Mouse (Mus musculus) G1E (cell line): ENCODE results near the gene Srd5a3. TPM values are rescaled to one million over a fixed set of nuclear protein-coding genes. Genes with fewer than 3 reads are reported as not detected.

ENCODE experiments used
- ATAC-seq: 2 replicates; pipeline ENCODE4 v1.8.0; 2016; ENCODE audit warnings: mild to moderate bottlenecking; ENCODE audit not compliant: insufficient number of reproducible peaks, poor library complexity, low FRiP score, severe bottlenecking; ENCODE audit errors: extremely low read depth
- DNase-seq: peaks from one replicate; pipeline ENCODE4 v3.0.0; 2012; ENCODE audit warnings: low spot score
- H3K27me3 ChIP-seq: 2 replicates; pipeline ENCODE4 v1.6.1; 2012; ENCODE audit warnings: mild to moderate bottlenecking, low read length, inconsistent platforms; ENCODE audit not compliant: insufficient read depth
- H3K36me3 ChIP-seq: replicated peaks from 2 replicates; pipeline ENCODE3; 2012; ENCODE audit warnings: mild to moderate bottlenecking, inconsistent platforms
- H3K4me1 ChIP-seq: 2 replicates; pipeline ENCODE4 v1.6.1; 2012; ENCODE audit warnings: low read depth, low read length, inconsistent platforms, mixed read lengths; ENCODE audit not compliant: insufficient read depth
- H3K4me3 ChIP-seq: 2 replicates; pipeline ENCODE4 v1.5.1; 2012; ENCODE audit warnings: low read depth, mild to moderate bottlenecking, inconsistent platforms, low read length, moderate library complexity, mixed read lengths
- H3K9me3 ChIP-seq: replicated peaks from 2 replicates; pipeline ENCODE4 v1.6.1; 2012; ENCODE audit warnings: inconsistent platforms
- CTCF ChIP-seq: IDR thresholded peaks from 2 replicates; pipeline ENCODE4 v1.5.1; 2012; ENCODE audit warnings: low read depth, low read length, inconsistent platforms, mixed read lengths
- GATA1 ChIP-seq: IDR thresholded peaks from 2 replicates; pipeline ENCODE4 v1.6.1; 2012; ENCODE audit warnings: borderline replicate concordance, low read length, inconsistent platforms, mixed read lengths
- GATA2 ChIP-seq: IDR thresholded peaks from 2 replicates; pipeline ENCODE4 v1.6.1; 2012; ENCODE audit warnings: low read depth, low read length, inconsistent platforms, borderline replicate concordance
- POLR2AphosphoS5 ChIP-seq: IDR thresholded peaks from 2 replicates; pipeline ENCODE4 v1.6.1; 2012; ENCODE audit warnings: low read depth, low read length, inconsistent platforms; ENCODE audit not compliant: insufficient replicate concordance
- TAL1 ChIP-seq: conservative IDR thresholded peaks from 2 replicates; pipeline ENCODE4 v1.6.1; 2012; ENCODE audit warnings: low read depth, low read length, inconsistent platforms, mixed read lengths
- polyA plus RNA-seq: library from polyadenylated mRNA; stranded (reverse); fragments of >175 nt; gene quantifications from 2 replicates; pipeline ENCODE4 v1.2.3, GENCODE M21; 2012
- total RNA-seq, 2 experiments: library from RNA; stranded (forward) in 1 of 2; stranded (reverse) in 1 of 2; fragments of 200-1000 nt in 1 of 2; fragments of >200 nt in 1 of 2; fragmentation: Nextera tagmentation in 1 of 2; gene quantifications; 2 replicates each; pipeline ENCODE4 v1.2.3; 2014 to 2017

Srd5a3 gene
- total and polyA plus RNA-seq, 3 experiments: 45.4 to 58.4 (median 52.2) TPM

DNA sequence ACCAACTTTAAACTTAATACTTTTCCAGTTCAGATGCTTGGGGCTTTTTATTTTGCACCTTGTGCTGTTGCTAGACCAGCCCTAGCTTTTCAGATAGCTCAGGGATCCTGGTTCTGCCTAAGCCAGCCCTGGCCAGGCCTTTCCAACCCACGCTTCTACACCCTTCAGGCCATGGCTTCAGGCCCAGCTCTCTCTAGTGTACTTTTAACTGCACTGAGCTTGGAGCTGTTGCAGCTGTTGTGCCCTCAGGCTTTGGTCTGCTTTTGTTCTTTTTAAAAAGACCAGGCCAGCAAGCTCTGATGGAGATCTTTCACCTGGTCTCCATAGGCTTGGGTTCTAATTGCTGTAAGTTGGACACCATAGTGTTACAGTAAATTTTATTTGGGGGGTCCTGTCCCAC is 4.4 kb upstream of the Srd5a3 start:
- Histone ChIP-seq H3K4me3 (no peak overlapping the region), H3K36me3 (no peaks in the 10 kb centered on the region), H3K27me3 (no peaks in the 10 kb centered on the region), H3K4me1 (peaks cover 37% of the 10 kb centered on the region), H3K9me3 (no peaks in the 10 kb centered on the region)
- TF ChIP-seq GATA1 (no peak), GATA2 (no peak), CTCF (no peak), POLR2AphosphoS5 (no peak), TAL1 (no peak)
- no peak for ATAC-seq
- no peak for DNase-seq

DNA sequence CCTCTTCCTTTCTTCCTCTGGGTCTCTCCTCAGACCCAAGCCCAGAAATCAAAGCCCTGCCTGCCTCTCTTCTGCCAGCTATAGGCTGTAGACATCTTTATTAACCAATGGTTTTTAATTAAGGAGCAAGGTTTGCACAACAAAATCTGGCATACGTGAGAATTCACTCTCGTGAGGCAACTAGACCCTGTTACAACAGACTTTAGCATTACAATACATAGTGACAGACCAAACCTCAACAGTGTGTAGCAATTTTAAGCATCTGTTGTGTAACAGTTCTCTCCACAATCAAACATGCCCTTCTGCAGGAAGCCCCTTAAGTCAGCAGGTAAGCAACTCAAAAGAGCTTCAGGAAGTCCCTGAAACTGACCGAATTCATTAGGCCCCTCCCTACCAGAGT is 3.8 kb upstream of the Srd5a3 start:
- H3K36me3 ChIP-seq: no peaks in the 10 kb centered on the region
- H3K4me1 ChIP-seq: peaks cover 40% of the 10 kb centered on the region
- TF ChIP-seq GATA1 (no peak), CTCF (no peak), TAL1 (no peak), POLR2AphosphoS5 (no peak), GATA2 (no peak)
- DNase-seq: no peak
- no peaks in the 10 kb centered on the region for H3K27me3 ChIP-seq
- H3K9me3 ChIP-seq: no peaks in the 10 kb centered on the region
- H3K4me3 ChIP-seq: no peak overlapping the region
- no peak for ATAC-seq

DNA sequence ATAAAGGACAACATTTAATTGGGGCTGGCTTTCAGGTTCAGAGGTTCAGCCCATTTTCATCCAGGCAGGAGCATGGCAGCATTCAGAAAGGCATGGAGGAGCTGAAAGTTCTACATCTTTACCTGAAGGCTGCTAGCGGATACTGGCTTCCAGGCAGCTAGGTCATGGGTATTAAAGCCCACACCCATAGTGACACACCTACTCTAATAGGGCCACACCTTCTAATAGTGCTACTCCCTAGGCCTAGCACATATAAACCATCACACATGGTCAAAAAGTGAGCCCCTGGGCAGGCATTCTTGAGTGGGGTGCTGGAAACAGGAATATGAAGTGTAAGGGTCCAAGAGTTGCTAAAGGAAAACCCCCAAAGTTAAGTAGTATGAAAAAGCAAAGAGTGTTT is 2.5 kb upstream of the Srd5a3 start:
- peaks cover 5% of the 10 kb centered on the region for H3K36me3 ChIP-seq
- TF ChIP-seq CTCF (no peak), TAL1 (no peak), GATA2 (no peak), GATA1 (no peak), POLR2AphosphoS5 (no peak)
- DNase-seq (no peak), ATAC-seq (no peak)
- H3K4me3 ChIP-seq: no peak overlapping the region
- H3K9me3 ChIP-seq: no peaks in the 10 kb centered on the region
- peaks cover 37% of the 10 kb centered on the region for H3K4me1 ChIP-seq
- no peaks in the 10 kb centered on the region for H3K27me3 ChIP-seq

- TF ChIP-seq CTCF (no peak), GATA1 (no peak), POLR2AphosphoS5 (no peak), GATA2 (no peak), TAL1 (no peak)
- Histone ChIP-seq H3K27me3 (no peaks in the 10 kb centered on the region), H3K4me3 (peak overlapping the region; percentile 33; the same call in 1 of the 2 replicates), H3K4me1 (peaks cover 37% of the 10 kb centered on the region), H3K9me3 (no peaks in the 10 kb centered on the region), H3K36me3 (peaks cover 8% of the 10 kb centered on the region)
- ATAC-seq: no peak
- DNase-seq: peak; percentile 19
Measured at GRCm38 (mm10) chr5:76138071-76138470, 2.0 kb upstream of the Srd5a3 start.

GRCm38 (mm10) chr5:76138512-76138911 is 1.6 kb upstream of the Srd5a3 start:
- Histone ChIP-seq H3K4me1 (peaks cover 41% of the 10 kb centered on the region), H3K4me3 (peak overlapping the region; percentile 33; the same call in 1 of the 2 replicates), H3K36me3 (peaks cover 12% of the 10 kb centered on the region), H3K27me3 (no peaks in the 10 kb centered on the region), H3K9me3 (no peaks in the 10 kb centered on the region)
- ATAC-seq (no peak), DNase-seq (no peak)
- TF ChIP-seq TAL1: no peak
- no peak for TF ChIP-seq POLR2AphosphoS5
- TF ChIP-seq GATA2: no peak
- no peak for TF ChIP-seq CTCF
- TF ChIP-seq GATA1: no peak

DNA sequence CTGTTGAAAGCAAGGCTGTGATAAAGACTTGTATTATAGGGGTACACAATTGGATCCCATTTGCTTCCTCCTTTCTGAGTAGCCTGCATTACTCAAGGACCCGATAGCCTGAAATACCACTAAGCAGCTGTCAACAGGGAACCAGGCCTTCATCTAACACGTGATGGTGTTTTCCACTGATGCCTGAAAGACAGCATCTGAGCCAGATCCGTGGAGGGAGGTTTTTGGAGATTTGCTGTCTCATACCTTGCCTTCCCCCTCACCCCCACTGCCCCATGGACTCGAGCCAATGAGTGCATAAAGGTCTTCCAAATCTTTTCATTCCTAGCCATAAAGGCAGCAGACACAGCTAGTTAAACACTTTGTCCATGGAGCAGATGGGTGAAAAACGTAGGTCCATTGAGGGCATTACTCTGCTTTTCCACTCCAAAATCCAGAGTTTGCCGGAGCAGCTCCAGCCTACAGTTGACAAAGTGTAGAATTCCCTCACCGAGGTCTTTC is 850 bp upstream of the Srd5a3 start:
- peak overlapping the region; percentile 81; the same call in 1 of the 2 replicates for H3K4me3 ChIP-seq
- no peak for DNase-seq
- TF ChIP-seq POLR2AphosphoS5 (no peak), GATA1 (no peak), CTCF (no peak), TAL1 (no peak), GATA2 (no peak)

More for the DNA sequence above, 850 bp upstream of the Srd5a3 start:
- Histone ChIP-seq H3K9me3 (no peaks in the 10 kb centered on the region), H3K27me3 (no peaks in the 10 kb centered on the region), H3K36me3 (peaks cover 17% of the 10 kb centered on the region), H3K4me1 (peaks cover 42% of the 10 kb centered on the region)
- no peak for ATAC-seq
